Mouse (Mus musculus) hindbrain, embryonic 11.5 days (tissue): ENCODE measurements around the gene Tmem125. TPM values are rescaled to one million over a fixed set of nuclear protein-coding genes. Genes with fewer than 3 reads are reported as not detected.

ENCODE experiments used
- ATAC-seq: fragments of 200-750 bp; cut with Nextera tagmentation; 2 replicates; pipeline ENCODE4 v1.8.0; 2017; ENCODE audit warnings: mild to moderate bottlenecking, moderate TSS enrichment, moderate library complexity; ENCODE audit not compliant: low FRiP score
- DNase-seq: peaks from one replicate; pipeline ENCODE4 v3.0.0-alpha.2; 2015; ENCODE audit warnings: low spot score
- H3K27ac ChIP-seq: fragments of 300-500 bp; sonication (generic); 2 replicates; pipeline ENCODE4 v1.5.1; 2014; ENCODE audit warnings: mild to moderate bottlenecking, low read depth, low read length
- H3K27me3 ChIP-seq: fragments of 300-500 bp; sonication (generic); 2 replicates; pipeline ENCODE4 v1.6.1; 2014; ENCODE audit warnings: mild to moderate bottlenecking, low read length, moderate library complexity, mixed read lengths; ENCODE audit not compliant: control insufficient read depth, insufficient read depth
- H3K36me3 ChIP-seq: fragments of 300-500 bp; sonication (generic); 2 replicates; pipeline ENCODE4 v1.6.1; 2014; ENCODE audit warnings: mild to moderate bottlenecking, low read length, moderate library complexity, mixed read lengths; ENCODE audit not compliant: control insufficient read depth, insufficient read depth
- H3K4me1 ChIP-seq: fragments of 300-500 bp; sonication (generic); replicated peaks from 2 replicates; pipeline ENCODE4 v1.6.1; 2014; ENCODE audit warnings: low read length, mixed read lengths; ENCODE audit not compliant: control insufficient read depth, insufficient read depth
- H3K4me2 ChIP-seq: fragments of 300-500 bp; sonication (generic); replicated peaks from 2 replicates; pipeline ENCODE4 v1.6.1; 2014; ENCODE audit warnings: mild to moderate bottlenecking, low read depth, low read length
- H3K4me3 ChIP-seq: fragments of 300-500 bp; sonication (generic); 2 replicates; pipeline ENCODE4 v1.5.1; 2014; ENCODE audit warnings: low read depth, low read length
- H3K9ac ChIP-seq: fragments of 300-500 bp; sonication (generic); 2 replicates; pipeline ENCODE4 v1.6.1; 2014; ENCODE audit warnings: low read depth, low read length
- H3K9me3 ChIP-seq: fragments of 300-500 bp; sonication (generic); 2 replicates; pipeline ENCODE4 v1.6.1; 2016; ENCODE audit warnings: low read length; ENCODE audit not compliant: control insufficient read depth
- WGBS: fragments of 180-500 bp; shearing (Covaris S2); extraction: QIAGEN DNeasy Blood & Tissue Kit; methylation state at CpG from one replicate; pipeline ENCODE4 v1.1.7; 2014; 5-methylcytosine and 5-hydroxymethylcytosine counted together
- polyA plus RNA-seq: library from polyadenylated mRNA; unstranded; fragments of >200 nt; fragmentation: Nextera tagmentation; extraction: Ambion mirVana; gene quantifications from 2 replicates; pipeline ENCODE4 v1.2.1, GENCODE M21; 2014

The Tmem125 gene
- 0.40 and 0.46 TPM in 2 replicates for polyA plus RNA-seq

GRCm38 (mm10) chr4:118543592-118544260, at the start of gene Tmem125:
Gene Tmem125 (minus strand): TSS chr4:118544044.
- Histone ChIP-seq H3K27ac (no peak within 1 kb of the TSS), H3K9me3 (no peaks in the 10 kb centered on the region), H3K4me1 (0 out of 2 replicates have a peak, but pooled peaks cover 2% of the 10 kb centered on the region), H3K9ac (no peak within 1 kb of the TSS), H3K4me3 (peak within 1 kb of the TSS; percentile 18), H3K36me3 (no peaks in the 10 kb centered on the region), H3K27me3 (peaks cover 4% of the 10 kb centered on the region; the same call in 1 of the 2 replicates), H3K4me2 (peak within 1 kb of the TSS; percentile 52)
- 2% methylated on average over 24 of the region's 24 CpGs for WGBS
- ATAC-seq (peak; percentile 51), DNase-seq (peak; percentile 43)

- H3K4me2 ChIP-seq, result no peak overlapping the region
- H3K9ac ChIP-seq, result peak overlapping the region; percentile 19; the same call in 1 of the 2 replicates
- no peaks in the 10 kb centered on the region for H3K36me3 ChIP-seq
- H3K4me1 ChIP-seq, result no peaks in the 10 kb centered on the region
- no peak for ATAC-seq
- no peak overlapping the region for H3K27ac ChIP-seq
- no peak overlapping the region for H3K4me3 ChIP-seq
- H3K27me3 ChIP-seq, result no peaks in the 10 kb centered on the region
- no peaks in the 10 kb centered on the region for H3K9me3 ChIP-seq
- WGBS, result 7% methylated on average over 7 of the region's 7 CpGs
- peak; percentile 28 for DNase-seq
These were observed 45.9 kb upstream of the Tmem125 start for GRCm38 (mm10) chr4:118589733-118590130.

GRCm38 (mm10) chr4:118589053-118589732, 45.3 kb upstream of the Tmem125 start:
- Histone ChIP-seq H3K4me2 (no peak overlapping the region), H3K27ac (no peak overlapping the region), H3K9ac (peak overlapping the region; percentile 19; the same call in 1 of the 2 replicates), H3K27me3 (no peaks in the 10 kb centered on the region), H3K4me1 (no peaks in the 10 kb centered on the region), H3K4me3 (no peak overlapping the region), H3K9me3 (no peaks in the 10 kb centered on the region), H3K36me3 (no peaks in the 10 kb centered on the region)
- no peak for ATAC-seq
- no peak for DNase-seq
- 69% methylated on average over 12 of the region's 12 CpGs for WGBS

GRCm38 (mm10) chr4:118582629-118583028, 38.8 kb upstream of the Tmem125 start:
- ATAC-seq (no peak), DNase-seq (no peak)
- Histone ChIP-seq H3K27me3 (no peaks in the 10 kb centered on the region), H3K9ac (no peak overlapping the region), H3K9me3 (no peaks in the 10 kb centered on the region), H3K4me3 (no peak overlapping the region), H3K27ac (no peak overlapping the region), H3K4me1 (no peaks in the 10 kb centered on the region), H3K4me2 (no peak overlapping the region), H3K36me3 (no peaks in the 10 kb centered on the region)
- 95% methylated on average over 8 of the region's 8 CpGs for WGBS

GRCm38 (mm10) chr4:118581508-118581907, 37.7 kb upstream of the Tmem125 start:
- H3K4me3 ChIP-seq, result no peak overlapping the region
- no peak overlapping the region for H3K9ac ChIP-seq
- no peaks in the 10 kb centered on the region for H3K36me3 ChIP-seq
- H3K4me2 ChIP-seq, result no peak overlapping the region
- 40% methylated on average over 11 of the region's 11 CpGs for WGBS
- no peak overlapping the region for H3K27ac ChIP-seq
- no peaks in the 10 kb centered on the region for H3K4me1 ChIP-seq
- peak; percentile 32 for DNase-seq
- no peaks in the 10 kb centered on the region; the same call in 1 of the 2 replicates for H3K27me3 ChIP-seq
- 0 out of 2 replicates have a peak, but pooled peaks have one; percentile 57 for ATAC-seq
- no peaks in the 10 kb centered on the region for H3K9me3 ChIP-seq

GRCm38 (mm10) chr4:118579313-118579712, 35.5 kb upstream of the Tmem125 start:
- ATAC-seq, result no peak
- Histone ChIP-seq H3K4me3 (no peak overlapping the region), H3K9me3 (no peaks in the 10 kb centered on the region), H3K4me2 (no peak overlapping the region), H3K9ac (no peak overlapping the region), H3K4me1 (no peaks in the 10 kb centered on the region), H3K27ac (no peak overlapping the region), H3K27me3 (no peaks in the 10 kb centered on the region; the same call in 1 of the 2 replicates), H3K36me3 (no peaks in the 10 kb centered on the region)
- WGBS, result 46% methylated on average over 13 of the region's 13 CpGs
- peak; percentile 62 for DNase-seq

GRCm38 (mm10) chr4:118576097-118576496, 32.3 kb upstream of the Tmem125 start:
- Histone ChIP-seq H3K4me1 (no peaks in the 10 kb centered on the region), H3K9me3 (no peaks in the 10 kb centered on the region), H3K27me3 (peaks cover 3% of the 10 kb centered on the region; the same call in 1 of the 2 replicates), H3K36me3 (no peaks in the 10 kb centered on the region), H3K4me3 (no peak overlapping the region), H3K27ac (no peak overlapping the region), H3K4me2 (no peak overlapping the region), H3K9ac (no peak overlapping the region)
- ATAC-seq (peak; percentile 30; the same call in 1 of the 2 replicates), DNase-seq (peak; percentile 95)
- 10% methylated on average over 6 of the region's 6 CpGs for WGBS

GRCm38 (mm10) chr4:118571441-118571840, 27.6 kb upstream of the Tmem125 start:
- Histone ChIP-seq H3K27ac (no peak overlapping the region), H3K9me3 (no peaks in the 10 kb centered on the region), H3K4me2 (no peak overlapping the region), H3K4me3 (no peak overlapping the region), H3K9ac (no peak overlapping the region), H3K36me3 (no peaks in the 10 kb centered on the region), H3K27me3 (0 out of 2 replicates have a peak, but pooled peaks cover 3% of the 10 kb centered on the region), H3K4me1 (no peaks in the 10 kb centered on the region)
- 85% methylated on average over 14 of the region's 15 CpGs for WGBS
- ATAC-seq (no peak), DNase-seq (no peak)
